Mouse (Mus musculus) heart, adult 2 months (tissue): ENCODE data around the gene Dennd6a. TPM values are rescaled to one million over a fixed set of nuclear protein-coding genes. Genes with fewer than 3 reads are reported as not detected.
A peak's percentile ranks its signal among the peaks of the same experiment; 100 is the strongest.

ENCODE experiments used
- DNase-seq, 2 experiments: peaks; one replicate each; pipeline ENCODE4 v3.0.0; 2021
- H3K27ac ChIP-seq: fragments of 200-600 bp; 2 replicates; pipeline ENCODE4 v1.8.1; 2022
- H3K27me3 ChIP-seq: fragments of 200-500 bp; 2 replicates; pipeline ENCODE4 v1.6.1; 2012; ENCODE audit warnings: mild to moderate bottlenecking, low read length, inconsistent platforms, mixed read lengths; ENCODE audit not compliant: control insufficient read depth, insufficient read depth
- H3K36me3 ChIP-seq: fragments of 200-500 bp; 2 replicates; pipeline ENCODE4 v1.6.1; 2012; ENCODE audit warnings: low read length, inconsistent platforms; ENCODE audit not compliant: control insufficient read depth, insufficient read depth
- H3K4me1 ChIP-seq: fragments of 200-500 bp; 2 replicates; pipeline ENCODE4 v1.6.1; 2011; ENCODE audit warnings: low read length; ENCODE audit not compliant: control insufficient read depth, insufficient read depth
- H3K4me3 ChIP-seq: fragments of 200-600 bp; 2 replicates; pipeline ENCODE4 v1.8.1; 2022
- H3K79me2 ChIP-seq: fragments of 200-500 bp; replicated peaks from 2 replicates; pipeline ENCODE4 v1.6.1; 2012; ENCODE audit warnings: mild to moderate bottlenecking, inconsistent platforms, low read length, moderate library complexity, mixed read lengths; ENCODE audit not compliant: control insufficient read depth, insufficient read depth
- H3K9ac ChIP-seq: fragments of 200-500 bp; 2 replicates; pipeline ENCODE4 v1.6.1; 2012; ENCODE audit warnings: low read depth, mild to moderate bottlenecking, control low read depth, inconsistent platforms, low read length, mixed read lengths
- CTCF ChIP-seq: fragments of 200-600 bp; IDR thresholded peaks from 2 replicates; pipeline ENCODE4 v1.8.1; 2022; ENCODE audit warnings: antibody characterized with exemption, mild to moderate bottlenecking, moderate library complexity
- EP300 ChIP-seq: fragments of 200-500 bp; IDR thresholded peaks from 2 replicates; pipeline ENCODE4 v1.6.1; 2011; ENCODE audit warnings: low read depth, low read length, control low read depth; ENCODE audit not compliant: insufficient read depth
- POLR2A ChIP-seq: fragments of 200-500 bp; IDR thresholded peaks from 2 replicates; pipeline ENCODE4 v1.6.1; 2011; ENCODE audit warnings: mild to moderate bottlenecking, low read depth, low read length, control low read depth; ENCODE audit not compliant: insufficient read depth
- WGBS: fragments of 180-500 bp; shearing (Covaris S2); methylation state at CpG from one replicate; pipeline ENCODE4 v1.1.7; 2018; 5-methylcytosine and 5-hydroxymethylcytosine counted together
- intact Hi-C: fragments of 180-260 bp; cut with DNase I; formaldehyde crosslinking; loops from one replicate; pipeline ENCODE4 v1.15.1; 2025
- polyA plus RNA-seq: library from polyadenylated mRNA; depleted of rRNA; stranded (reverse); fragments of >200 nt; gene quantifications from 2 replicates; pipeline ENCODE4 v1.2.3, GENCODE M21; 2012
- total RNA-seq, 2 experiments: library from RNA; stranded (reverse); gene quantifications; 2 replicates each; pipeline ENCODE4 v1.2.3; 2021

The Dennd6a gene
- total and polyA plus RNA-seq, 3 experiments, result 6.9 to 14.0 (median 13.4) TPM

GRCm38 (mm10) chr14:26533267-26533666 lies 40.4 kb upstream of the Dennd6a start:
- H3K36me3 ChIP-seq, result peaks cover 26% of the 10 kb centered on the region
- H3K27ac ChIP-seq, result peak overlapping the region; percentile 93
- peak overlapping the region; percentile 88 for H3K4me3 ChIP-seq
- DNase-seq, result peak; percentile 27 to 42
- H3K79me2 ChIP-seq, result peaks cover 11% of the 10 kb centered on the region
- peak overlapping the region; percentile 99 for H3K9ac ChIP-seq
- TF ChIP-seq POLR2A, result no peak
- no peak for TF ChIP-seq CTCF
- TF ChIP-seq EP300, result no peak
- intact Hi-C loops, result loop anchor here (2.0 kb wide), 1 partner anchor 40 kb away; no protein-coding TSS in a partner anchor
- WGBS, result 11% methylated on average over 19 of the region's 19 CpGs
- peaks cover 12% of the 10 kb centered on the region for H3K4me1 ChIP-seq
- no peaks in the 10 kb centered on the region for H3K27me3 ChIP-seq

- peak overlapping the region; percentile 88 for H3K4me3 ChIP-seq
- peaks cover 10% of the 10 kb centered on the region for H3K4me1 ChIP-seq
- H3K27me3 ChIP-seq, result no peaks in the 10 kb centered on the region
- TF ChIP-seq POLR2A, result no peak
- no peak for TF ChIP-seq EP300
- no peak for TF ChIP-seq CTCF
- peak in 1 of 2 experiments; percentile 58 for DNase-seq
- peaks cover 11% of the 10 kb centered on the region for H3K79me2 ChIP-seq
- under 1% methylated on average over 82 of the region's 92 CpGs for WGBS
- H3K36me3 ChIP-seq, result peaks cover 21% of the 10 kb centered on the region
- intact Hi-C loops, result loop anchor here (1.0 to 2.0 kb wide), 3 partner anchors 41 to 105 kb away; partner anchors contain the start of gene Arf4
- H3K9ac ChIP-seq, result peak overlapping the region; percentile 99
- peak overlapping the region; percentile 93 for H3K27ac ChIP-seq
Observed at GRCm38 (mm10) chr14:26533821-26534756, 39.6 kb upstream of the Dennd6a start.

GRCm38 (mm10) chr14:26534757-26535479 lies 38.7 kb upstream of the Dennd6a start, which contains the start of gene Slmap:
TSS of gene Slmap (minus strand) at chr14:26534931.
- 13% methylated on average over 30 of the region's 33 CpGs for WGBS

GRCm38 (mm10) chr14:26539241-26539640 lies 34.4 kb upstream of the Dennd6a start:
- Histone ChIP-seq H3K9ac (no peak overlapping the region), H3K27me3 (no peaks in the 10 kb centered on the region), H3K4me3 (no peak overlapping the region), H3K79me2 (peaks cover under 1% of the 10 kb centered on the region; the same call in 1 of the 2 replicates), H3K36me3 (no peaks in the 10 kb centered on the region), H3K27ac (no peak overlapping the region), H3K4me1 (no peaks in the 10 kb centered on the region)
- no peak for TF ChIP-seq EP300
- TF ChIP-seq POLR2A, result no peak
- no peak for TF ChIP-seq CTCF
- DNase-seq, result no peak
- intact Hi-C loops, result loop anchor here (5.0 kb wide), 1 partner anchor 128 kb away; the partner anchor contains the start of gene Pde12
- 81% methylated on average over 4 of the region's 4 CpGs for WGBS

More at GRCm38 (mm10) chr14:26534757-26535479, 38.7 kb upstream of the Dennd6a start, which contains the start of gene Slmap:
- peak within 1 kb of the TSS; percentile 88 for H3K4me3 ChIP-seq
- intact Hi-C loops, result loop anchor here (1.0 to 5.0 kb wide), 3 partner anchors 44 to 132 kb away; partner anchors contain the start of genes Arf4 and Pde12
- H3K9ac ChIP-seq, result peak within 1 kb of the TSS; percentile 99
- H3K79me2 ChIP-seq, result peaks cover 7% of the 10 kb centered on the region
- DNase-seq, result peak; percentile 99
- H3K27me3 ChIP-seq, result no peaks in the 10 kb centered on the region
- peak within 1 kb of the TSS; percentile 93 for H3K27ac ChIP-seq
- peaks cover 5% of the 10 kb centered on the region for H3K4me1 ChIP-seq
- 0 out of 2 replicates have a peak, but pooled peaks have one; percentile 6 for TF ChIP-seq CTCF
- TF ChIP-seq POLR2A, result peak; percentile 80
- TF ChIP-seq EP300, result peak; percentile 88
- H3K36me3 ChIP-seq, result peaks cover 13% of the 10 kb centered on the region

- Histone ChIP-seq H3K79me2 (no peaks in the 10 kb centered on the region), H3K4me1 (no peaks in the 10 kb centered on the region), H3K9ac (no peak overlapping the region), H3K36me3 (no peaks in the 10 kb centered on the region), H3K27me3 (no peaks in the 10 kb centered on the region), H3K27ac (no peak overlapping the region; the same call in 1 of the 2 replicates), H3K4me3 (no peak overlapping the region)
- intact Hi-C loops, result no loop called here
- 57% methylated on average over 1 of the region's 1 CpGs for WGBS
- TF ChIP-seq EP300 (no peak), POLR2A (no peak), CTCF (no peak)
- DNase-seq, result peak in 1 of 2 experiments; percentile 20
Observed at GRCm38 (mm10) chr14:26540577-26540976, 33.1 kb upstream of the Dennd6a start.
